Mouse (Mus musculus): ENCODE measurements around the gene Panx2.

- TF ChIP-seq POLR2A (IDR thresholded peaks at IDR 0.05; ENCODE audit: insufficient read depth, low read depth, low read length) (no peak), CTCF (IDR thresholded peaks at IDR 0.05; ENCODE audit: insufficient read depth, low read depth, low read length) (no peak)
Measured at GRCm38 (mm10) chr15:89090662-89091061, 31.1 kb downstream of the Panx2 start.

Measured in olfactory bulb, adult 2 months (tissue).